Mouse (Mus musculus) olfactory bulb, adult 2 months (tissue): ENCODE measurements around the gene Ppp1r14b.

ENCODE experiments used
- CTCF ChIP-seq: fragments of 200-500 bp; IDR thresholded peaks from 2 replicates; pipeline ENCODE4 v1.5.1; 2012; ENCODE audit warnings: low read depth, mild to moderate bottlenecking, low read length, moderate library complexity; ENCODE audit not compliant: insufficient read depth
- POLR2A ChIP-seq: fragments of 200-500 bp; IDR thresholded peaks from 2 replicates; pipeline ENCODE4 v1.6.1; 2012; ENCODE audit warnings: mild to moderate bottlenecking, low read depth, low read length, moderate library complexity; ENCODE audit not compliant: insufficient read depth

GRCm38 (mm10) chr19:6985300-6985699 is 10.5 kb downstream of the Ppp1r14b start:
- TF ChIP-seq CTCF = no peak
- no peak for TF ChIP-seq POLR2A
